Mouse (Mus musculus) heart, embryonic 10.5 days (tissue): ENCODE measurements around the gene Olfr599. TPM values are rescaled to one million over a fixed set of nuclear protein-coding genes. Genes with fewer than 3 reads are reported as not detected.
"Not testable (repeated sequence)": the region's sequence is repeated elsewhere in the genome, so short reads cannot be mapped to it uniquely, and the experiment has no call there.

Experiments
- DNase-seq: peaks from one replicate; pipeline ENCODE4 v3.0.0-alpha.2; 2017; ENCODE audit warnings: low spot score
- H3K27ac ChIP-seq: fragments of 300-500 bp; sonication (generic); 2 replicates; pipeline ENCODE4 v1.5.1; 2016; ENCODE audit warnings: mild to moderate bottlenecking
- H3K27me3 ChIP-seq: fragments of 300-500 bp; sonication (generic); 2 replicates; pipeline ENCODE4 v1.6.1; 2016; ENCODE audit warnings: mild to moderate bottlenecking; ENCODE audit not compliant: poor library complexity, insufficient read depth, severe bottlenecking
- H3K36me3 ChIP-seq: fragments of 300-500 bp; sonication (generic); 2 replicates; pipeline ENCODE4 v1.6.1; 2016; ENCODE audit warnings: mild to moderate bottlenecking, moderate library complexity
- H3K4me1 ChIP-seq: fragments of 300-500 bp; sonication (generic); 2 replicates; pipeline ENCODE4 v1.6.1; 2016; ENCODE audit warnings: mild to moderate bottlenecking
- H3K4me3 ChIP-seq: fragments of 300-500 bp; sonication (generic); 2 replicates; pipeline ENCODE4 v1.5.1; 2016; ENCODE audit warnings: mild to moderate bottlenecking, moderate library complexity
- H3K9me3 ChIP-seq: fragments of 300-500 bp; sonication (generic); 2 replicates; pipeline ENCODE4 v1.6.1; 2016; ENCODE audit warnings: mild to moderate bottlenecking, moderate library complexity
- WGBS: fragments of 180-500 bp; shearing (Covaris S2); methylation state at CpG from one replicate; pipeline ENCODE4 v1.1.7; 2016; 5-methylcytosine and 5-hydroxymethylcytosine counted together
- polyA plus RNA-seq: library from polyadenylated mRNA; unstranded; fragments of >200 nt; fragmentation: Nextera tagmentation; extraction: Ambion mirVana; gene quantifications from 2 replicates; pipeline ENCODE4 v1.2.1, GENCODE M21; 2016

Gene Olfr599
- polyA plus RNA-seq: not detected in 2 replicates

DNA sequence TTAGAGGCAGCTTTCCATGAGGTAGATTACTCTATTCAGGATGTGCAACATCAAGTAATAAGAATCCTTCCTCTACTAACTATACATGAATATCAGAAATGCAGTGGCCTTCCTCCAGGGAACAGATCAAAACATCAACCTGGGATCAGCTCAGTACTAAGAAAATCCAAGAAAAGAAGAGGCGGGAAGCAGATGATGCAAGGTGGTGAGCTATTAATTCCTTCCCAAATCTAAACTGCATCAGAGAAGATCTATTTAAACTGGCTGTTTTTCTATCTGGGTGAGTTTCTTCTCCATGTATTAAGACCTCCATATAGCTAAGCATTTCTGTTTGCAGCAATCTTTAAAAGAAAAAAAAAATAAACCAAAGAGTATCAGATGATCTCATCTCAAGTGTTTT lies at the start of gene Olfr599:
Gene Olfr599 (plus strand): TSS at position 301 of the 400 bp plus-strand sequence.
- WGBS: 79% methylated on average over 1 of the region's 1 CpGs
- Histone ChIP-seq H3K27me3 (no peaks in the 10 kb centered on the region), H3K36me3 (no peaks in the 10 kb centered on the region), H3K4me1 (no peaks in the 10 kb centered on the region), H3K4me3 (no peak within 1 kb of the TSS), H3K27ac (no peak within 1 kb of the TSS), H3K9me3 (no peaks in the 10 kb centered on the region)
- DNase-seq: no peak

DNA sequence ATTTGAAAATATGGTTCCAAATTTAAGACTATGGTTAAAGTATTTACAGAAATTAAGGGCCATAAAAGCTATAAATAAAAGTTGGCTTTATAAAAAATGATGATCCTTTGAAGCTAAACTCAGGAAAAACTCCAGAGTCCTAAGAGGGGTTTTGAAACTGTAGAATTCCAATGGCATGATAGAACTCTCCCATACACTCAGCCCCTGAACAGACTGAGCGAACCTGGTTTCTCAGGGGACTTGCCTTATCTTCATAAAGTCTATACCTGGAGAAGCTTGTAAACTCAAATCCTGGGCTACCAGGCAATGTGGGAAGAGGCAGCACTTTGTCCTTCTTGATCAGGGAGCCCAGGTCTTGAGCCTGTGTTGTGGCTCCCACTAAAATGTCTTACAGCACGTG lies 30.4 kb upstream of the Olfr599 start, which contains the start of gene Olfr596:
Gene Olfr596 (plus strand): TSS at position 301 of the 400 bp plus-strand sequence.
- WGBS: 73% methylated on average over 2 of the region's 2 CpGs
- H3K27me3 ChIP-seq, H3K4me1 ChIP-seq, H3K9me3 ChIP-seq, H3K36me3 ChIP-seq, H3K27ac ChIP-seq, H3K4me3 ChIP-seq: not testable (repeated sequence)
- DNase-seq: peak; percentile 62

DNA sequence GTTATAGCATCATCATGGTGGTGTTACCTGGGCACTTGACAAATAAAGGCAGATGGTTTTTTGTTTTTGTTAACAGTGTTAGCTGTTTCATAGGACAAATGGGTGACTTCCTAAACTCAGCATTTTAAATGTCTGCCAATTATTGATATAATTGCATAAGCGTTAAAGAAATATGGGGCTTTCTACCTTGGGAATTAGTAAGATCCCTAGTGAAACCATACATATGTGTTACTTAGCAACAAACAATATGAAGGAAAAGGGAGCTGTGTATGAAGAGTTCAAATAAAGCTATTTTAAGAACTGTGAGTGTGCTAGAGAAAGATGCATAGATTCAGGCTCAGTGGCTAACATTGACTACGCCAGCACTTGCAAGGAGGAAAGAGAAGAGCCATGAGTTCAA lies 19.7 kb upstream of the Olfr599 start, which contains the start of gene Olfr597:
Gene Olfr597 (plus strand): TSS at position 301 of the 400 bp plus-strand sequence.
- 82% methylated on average over 2 of the region's 2 CpGs for WGBS
- DNase-seq: not testable (repeated sequence)

GRCm38 (mm10) chr7:103323268-103323667 lies 12.4 kb upstream of the Olfr599 start, which contains the start of gene Olfr598:
Olfr598 (plus strand) TSS chr7:103323568.
- H3K4me3 ChIP-seq: no peak within 1 kb of the TSS
- no peak within 1 kb of the TSS for H3K27ac ChIP-seq
- no peaks in the 10 kb centered on the region for H3K4me1 ChIP-seq
- no peak for DNase-seq
- no peaks in the 10 kb centered on the region for H3K36me3 ChIP-seq
- H3K27me3 ChIP-seq: no peaks in the 10 kb centered on the region
- no peaks in the 10 kb centered on the region for H3K9me3 ChIP-seq

More for the DNA sequence above, 19.7 kb upstream of the Olfr599 start, which contains the start of gene Olfr597:
- not testable (repeated sequence) for H3K4me3 ChIP-seq, H3K27ac ChIP-seq, H3K9me3 ChIP-seq, H3K4me1 ChIP-seq, H3K27me3 ChIP-seq, H3K36me3 ChIP-seq

GRCm38 (mm10) chr7:103349569-103349968 lies 13.9 kb downstream of the Olfr599 start, which contains the start of gene Olfr600:
Olfr600 (minus strand) TSS chr7:103349669.
- no peak for DNase-seq
- H3K4me3 ChIP-seq: no peak within 1 kb of the TSS
- H3K27ac ChIP-seq: no peak within 1 kb of the TSS
- H3K4me1 ChIP-seq: no peaks in the 10 kb centered on the region
- no peaks in the 10 kb centered on the region for H3K36me3 ChIP-seq
- no peaks in the 10 kb centered on the region for H3K9me3 ChIP-seq
- H3K27me3 ChIP-seq: no peaks in the 10 kb centered on the region

DNA sequence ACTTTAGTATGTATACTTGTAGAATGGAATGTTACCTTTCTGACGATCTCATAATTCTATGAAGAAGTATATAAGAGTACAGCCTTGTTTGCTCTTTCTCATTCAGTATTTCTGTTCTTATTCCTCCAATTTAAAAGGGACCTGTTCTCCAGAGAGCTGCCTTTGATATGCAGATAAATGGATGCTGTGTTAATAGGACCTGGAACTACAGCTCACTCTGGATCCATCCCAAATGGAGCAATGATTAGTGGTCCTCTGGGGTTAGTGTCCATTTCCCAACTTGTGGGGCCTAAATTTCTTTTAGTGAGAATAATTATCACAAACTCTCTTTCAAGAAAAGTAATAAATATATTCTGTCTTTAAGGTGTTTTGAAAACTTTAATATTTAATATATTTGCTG lies 26.8 kb downstream of the Olfr599 start, which contains the start of gene Olfr601:
Gene Olfr601 (minus strand): TSS at position 101 of the 400 bp plus-strand sequence.
- H3K36me3 ChIP-seq: no peaks in the 10 kb centered on the region
- no peaks in the 10 kb centered on the region for H3K9me3 ChIP-seq

GRCm38 (mm10) chr7:103386077-103386476 lies 50.4 kb downstream of the Olfr599 start, which contains the start of gene Olfr603:
Olfr603 (minus strand) TSS chr7:103386177.
- Histone ChIP-seq H3K9me3 (no peaks in the 10 kb centered on the region), H3K27me3 (no peaks in the 10 kb centered on the region), H3K27ac (no peak within 1 kb of the TSS), H3K36me3 (no peaks in the 10 kb centered on the region), H3K4me3 (no peak within 1 kb of the TSS), H3K4me1 (no peaks in the 10 kb centered on the region)
- no peak for DNase-seq

More for the DNA sequence above, 26.8 kb downstream of the Olfr599 start, which contains the start of gene Olfr601:
- 72% methylated on average over 1 of the region's 1 CpGs for WGBS
- Histone ChIP-seq H3K4me3 (no peak within 1 kb of the TSS), H3K27ac (no peak within 1 kb of the TSS), H3K27me3 (no peaks in the 10 kb centered on the region), H3K4me1 (no peaks in the 10 kb centered on the region)
- no peak for DNase-seq

Other genes starting within 250 kb of the Olfr599 start
- not detected in 2 replicates for gene Olfr585, start 238.2 kb upstream of the Olfr599 start, polyA plus RNA-seq
- gene Olfr586, start 210.3 kb upstream of the Olfr599 start, polyA plus RNA-seq: not detected in 2 replicates
- not detected in 2 replicates for gene Olfr588-ps1, start 195.0 kb upstream of the Olfr599 start, polyA plus RNA-seq
- not detected in 2 replicates for gene Olfr589, start 179.6 kb upstream of the Olfr599 start, polyA plus RNA-seq
- not detected in 2 replicates for gene Olfr591, start 157.6 kb upstream of the Olfr599 start, polyA plus RNA-seq
- gene Olfr592, start 151.1 kb upstream of the Olfr599 start, polyA plus RNA-seq: not detected in 2 replicates
- not detected in 2 replicates for gene Olfr593, start 124.1 kb upstream of the Olfr599 start, polyA plus RNA-seq
- not detected in 2 replicates for gene Olfr594, start 118.9 kb upstream of the Olfr599 start, polyA plus RNA-seq
- gene Usp17ld, start 83.4 kb upstream of the Olfr599 start, polyA plus RNA-seq: not detected in 2 replicates
- gene Olfr596, start 30.3 kb upstream of the Olfr599 start, polyA plus RNA-seq: not detected in 2 replicates
- gene Olfr597, start 19.6 kb upstream of the Olfr599 start, polyA plus RNA-seq: not detected in 2 replicates
- gene Olfr598, start 12.3 kb upstream of the Olfr599 start, polyA plus RNA-seq: not detected in 2 replicates
- not detected in 2 replicates for gene Olfr600, start 13.8 kb downstream of the Olfr599 start, polyA plus RNA-seq
- not detected in 2 replicates for gene Olfr601, start 26.7 kb downstream of the Olfr599 start, polyA plus RNA-seq
- not detected in 2 replicates for gene Olfr603, start 50.3 kb downstream of the Olfr599 start, polyA plus RNA-seq
- gene Usp17lc, start 79.2 kb downstream of the Olfr599 start, polyA plus RNA-seq: not detected in 2 replicates
- gene Olfr605, start 109.5 kb downstream of the Olfr599 start, polyA plus RNA-seq: not detected in 2 replicates
- not detected in 2 replicates for gene Olfr606, start 113.1 kb downstream of the Olfr599 start, polyA plus RNA-seq
- not detected in 2 replicates for gene Olfr607, start 128.2 kb downstream of the Olfr599 start, polyA plus RNA-seq
- 0.14 TPM in 1 of 2 replicates, not detected in the other for gene Olfr608, start 134.0 kb downstream of the Olfr599 start, polyA plus RNA-seq
- not detected in 2 replicates for gene Olfr609, start 162.1 kb downstream of the Olfr599 start, polyA plus RNA-seq
- gene Olfr610, start 176.2 kb downstream of the Olfr599 start, polyA plus RNA-seq: not detected in 2 replicates
- gene Olfr611, start 184.9 kb downstream of the Olfr599 start, polyA plus RNA-seq: not detected in 2 replicates
- not detected in 2 replicates for gene Olfr612, start 206.8 kb downstream of the Olfr599 start, polyA plus RNA-seq
- gene Olfr613, start 212.2 kb downstream of the Olfr599 start, polyA plus RNA-seq: not detected in 2 replicates
- gene Olfr615, start 220.2 kb downstream of the Olfr599 start, polyA plus RNA-seq: not detected in 2 replicates
- gene Olfr616, start 233.2 kb downstream of the Olfr599 start, polyA plus RNA-seq: not detected in 2 replicates
- gene Olfr617, start 237.1 kb downstream of the Olfr599 start, polyA plus RNA-seq: not detected in 2 replicates